Mouse (Mus musculus) olfactory bulb, adult 2 months (tissue): ENCODE measurements around the gene Sh3d21. TPM values are rescaled to one million over a fixed set of nuclear protein-coding genes. Genes with fewer than 3 reads are reported as not detected.
"Not testable (repeated sequence)": the region's sequence is repeated elsewhere in the genome, so short reads cannot be mapped to it uniquely, and the experiment has no call there.

Experiments
- H3K27ac ChIP-seq: fragments of 200-500 bp; 2 replicates; pipeline ENCODE4 v1.5.1; 2012; ENCODE audit warnings: low read depth, low read length; ENCODE audit not compliant: insufficient read depth
- H3K4me1 ChIP-seq: fragments of 200-500 bp; 2 replicates; pipeline ENCODE4 v1.6.1; 2012; ENCODE audit warnings: low read length; ENCODE audit not compliant: control insufficient read depth, insufficient read depth
- H3K4me3 ChIP-seq: fragments of 200-500 bp; 2 replicates; pipeline ENCODE4 v1.5.1; 2012; ENCODE audit warnings: mild to moderate bottlenecking, low read depth, low read length, moderate library complexity; ENCODE audit not compliant: insufficient read depth
- CTCF ChIP-seq: fragments of 200-500 bp; IDR thresholded peaks from 2 replicates; pipeline ENCODE4 v1.5.1; 2012; ENCODE audit warnings: low read depth, mild to moderate bottlenecking, low read length, moderate library complexity; ENCODE audit not compliant: insufficient read depth
- POLR2A ChIP-seq: fragments of 200-500 bp; IDR thresholded peaks from 2 replicates; pipeline ENCODE4 v1.6.1; 2012; ENCODE audit warnings: mild to moderate bottlenecking, low read depth, low read length, moderate library complexity; ENCODE audit not compliant: insufficient read depth
- WGBS: fragments of 180-500 bp; shearing (Covaris S2); methylation state at CpG from one replicate; pipeline ENCODE4 v1.1.7; 2018; 5-methylcytosine and 5-hydroxymethylcytosine counted together
- polyA plus RNA-seq: library from polyadenylated mRNA; stranded (reverse); fragments of >200 nt; gene quantifications from 2 replicates; pipeline ENCODE4 v1.2.4, GENCODE M21; 2012; ENCODE audit warnings: low replicate concordance; ENCODE audit not compliant: missing spikeins, insufficient read depth, insufficient read length

The Sh3d21 gene
- polyA plus RNA-seq, 1 experiment, result not detected

DNA sequence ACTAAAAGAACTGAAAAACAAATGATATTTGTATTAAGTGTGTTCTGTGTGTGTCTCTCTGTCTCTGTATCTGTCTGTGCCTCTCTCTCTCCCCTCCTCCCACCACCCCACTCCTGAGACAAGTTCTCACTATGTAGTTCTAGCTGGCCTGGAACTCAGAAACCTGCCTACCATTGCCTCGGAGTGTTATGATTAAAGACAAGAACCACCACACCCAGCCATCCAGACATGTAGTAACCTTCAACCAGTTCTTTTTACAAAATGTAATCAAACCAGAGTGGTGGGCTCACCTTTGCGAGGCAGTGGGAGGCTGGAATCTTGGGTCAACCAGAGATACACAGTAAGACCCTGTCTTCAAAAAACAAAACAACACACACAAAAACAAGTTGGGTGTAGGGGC lies 37.4 kb upstream of the Sh3d21 start:
- H3K4me3 ChIP-seq, result no peak overlapping the region
- H3K4me1 ChIP-seq, result peaks cover 4% of the 10 kb centered on the region; the same call in 1 of the 2 replicates
- no peak overlapping the region for H3K27ac ChIP-seq
- TF ChIP-seq CTCF, result no peak
- no peak for TF ChIP-seq POLR2A
- 34% methylated on average over 2 of the region's 2 CpGs for WGBS

DNA sequence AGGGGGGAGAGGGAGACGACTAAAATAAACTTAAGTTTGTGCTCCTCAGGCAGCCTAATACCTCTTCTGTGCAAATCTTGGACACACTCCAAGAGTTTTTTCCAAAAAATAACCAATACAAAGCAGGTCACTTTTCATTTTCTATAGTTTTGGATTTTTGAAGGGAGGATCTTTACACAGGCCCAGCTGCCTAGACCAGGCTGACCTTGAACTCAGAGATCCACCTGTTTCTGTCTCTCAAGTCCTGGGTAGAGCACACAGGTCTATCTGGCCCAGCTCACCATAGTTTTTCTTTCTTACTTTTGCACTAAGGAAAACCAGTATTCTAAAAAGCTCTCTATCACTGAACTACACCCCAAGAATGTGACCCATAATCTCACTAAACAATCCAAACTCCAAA lies 36.7 kb upstream of the Sh3d21 start:
- no peak overlapping the region for H3K27ac ChIP-seq
- H3K4me1 ChIP-seq, result peaks cover 4% of the 10 kb centered on the region; the same call in 1 of the 2 replicates
- no peak for TF ChIP-seq POLR2A
- 0% methylated on average over 1 of the region's 1 CpGs for WGBS
- no peak overlapping the region for H3K4me3 ChIP-seq

DNA sequence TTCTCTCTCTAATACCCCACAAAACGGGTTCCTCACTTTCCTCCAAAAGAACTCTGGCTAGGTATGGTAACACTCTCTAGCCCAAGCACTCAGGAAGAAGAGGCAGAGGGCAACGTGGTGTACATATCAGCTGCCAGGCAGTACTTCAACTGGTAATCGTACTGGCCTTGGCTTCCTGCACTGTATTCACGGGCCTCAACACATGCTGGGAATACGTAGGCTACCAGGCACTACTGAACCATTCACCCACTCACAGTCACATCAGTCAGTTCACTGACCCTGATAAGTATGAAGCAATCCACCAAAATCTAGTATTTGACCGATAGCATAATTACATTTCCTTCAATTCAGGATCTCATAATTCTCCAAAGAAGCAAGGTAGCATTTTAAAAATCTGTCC lies 36.3 kb upstream of the Sh3d21 start:
- no peak for TF ChIP-seq CTCF
- no peak for TF ChIP-seq POLR2A
- Histone ChIP-seq H3K4me3 (no peak overlapping the region), H3K27ac (no peak overlapping the region), H3K4me1 (peaks cover 4% of the 10 kb centered on the region; the same call in 1 of the 2 replicates)
- 41% methylated on average over 6 of the region's 6 CpGs for WGBS

DNA sequence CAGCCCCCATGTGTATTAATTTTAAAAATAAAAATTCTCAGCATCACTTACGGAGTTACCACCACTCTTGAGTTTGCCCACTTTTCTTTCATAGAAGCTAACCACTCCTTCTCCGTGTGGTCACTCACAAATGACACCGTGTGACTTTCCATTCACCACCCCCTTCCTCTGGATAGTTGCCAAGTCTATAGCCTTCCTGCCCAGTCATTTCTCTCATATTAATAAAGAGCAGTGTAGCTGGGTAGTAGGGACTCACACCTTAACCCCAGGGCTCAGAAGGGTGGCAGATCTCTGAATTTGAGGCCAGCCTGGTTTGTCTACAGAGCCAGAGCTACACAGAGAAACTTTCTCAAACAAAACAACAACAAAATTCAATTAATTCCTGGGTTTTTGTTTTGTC lies 34.2 kb upstream of the Sh3d21 start:
- Histone ChIP-seq H3K4me3 (no peak overlapping the region), H3K4me1 (peaks cover 4% of the 10 kb centered on the region; the same call in 1 of the 2 replicates), H3K27ac (no peak overlapping the region)
- TF ChIP-seq CTCF (no peak), POLR2A (no peak)
- 48% methylated on average over 3 of the region's 3 CpGs for WGBS

DNA sequence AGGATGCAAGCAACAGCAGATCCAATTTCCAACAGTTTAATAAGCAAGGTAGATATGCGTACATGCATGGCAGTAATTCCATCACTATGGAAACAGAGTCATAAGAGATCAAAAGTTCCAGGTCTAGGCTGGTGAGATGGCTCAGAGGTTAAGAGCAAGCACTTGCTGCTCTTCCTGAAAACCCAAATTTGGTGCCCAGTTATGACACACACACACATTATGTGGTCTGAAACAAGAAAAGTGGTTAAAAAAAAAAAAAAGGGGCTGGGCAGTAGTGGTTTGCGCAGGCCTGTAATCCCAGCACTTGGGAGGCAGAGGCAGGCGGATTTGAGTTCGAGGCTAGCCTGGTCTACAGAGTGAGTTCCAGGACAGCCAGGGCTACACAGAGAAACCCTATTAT lies 31.6 kb upstream of the Sh3d21 start:
- TF ChIP-seq CTCF (no peak), POLR2A (no peak)
- Histone ChIP-seq H3K4me1 (peaks cover 4% of the 10 kb centered on the region; the same call in 1 of the 2 replicates), H3K27ac (no peak overlapping the region), H3K4me3 (no peak overlapping the region)
- 94% methylated on average over 4 of the region's 4 CpGs for WGBS

DNA sequence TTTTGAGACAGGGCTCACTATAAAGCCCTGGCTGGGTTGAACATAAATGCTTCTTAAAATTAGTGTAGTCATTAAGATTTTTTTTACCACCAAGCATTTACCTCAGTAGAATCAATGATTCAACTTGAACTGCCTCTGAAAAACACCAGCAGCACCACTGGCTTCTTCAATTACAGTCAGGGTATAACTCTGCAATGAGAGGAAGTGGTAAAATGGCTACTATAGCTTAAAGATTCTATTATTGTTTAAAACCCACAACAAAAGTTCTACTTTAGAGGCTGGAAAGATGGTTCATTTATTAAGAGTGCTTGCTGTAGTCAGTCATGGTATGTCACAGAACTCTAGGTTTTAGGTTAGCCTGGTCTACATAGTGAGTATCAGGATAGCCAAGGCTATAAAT lies 30.9 kb upstream of the Sh3d21 start:
- Histone ChIP-seq H3K4me3 (no peak overlapping the region), H3K4me1 (peaks cover 4% of the 10 kb centered on the region; the same call in 1 of the 2 replicates), H3K27ac (no peak overlapping the region)
- TF ChIP-seq CTCF (no peak), POLR2A (no peak)

DNA sequence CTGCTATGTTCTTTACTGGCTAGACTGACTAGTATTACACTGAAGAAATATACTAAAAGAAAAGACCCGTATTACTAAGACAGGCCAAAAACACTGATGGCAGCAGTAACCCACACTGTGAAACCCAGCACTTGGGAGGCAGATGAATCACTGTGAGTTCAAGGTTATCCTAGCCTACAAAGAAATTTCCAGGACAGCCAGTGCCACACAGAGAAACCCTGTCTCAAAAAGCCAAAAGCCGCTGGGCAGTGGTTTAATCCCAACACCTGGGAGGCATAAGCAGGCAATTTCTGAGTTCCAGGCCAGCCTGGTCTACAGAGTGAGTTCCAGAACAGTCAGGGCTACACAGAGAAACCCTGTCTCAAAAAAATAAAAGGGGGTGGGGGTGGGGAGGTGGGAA lies 27.3 kb upstream of the Sh3d21 start:
- TF ChIP-seq CTCF (no peak), POLR2A (no peak)
- Histone ChIP-seq H3K4me1 (peaks cover 2% of the 10 kb centered on the region; the same call in 1 of the 2 replicates), H3K27ac (no peak overlapping the region), H3K4me3 (no peak overlapping the region)
- 81% methylated on average over 2 of the region's 2 CpGs for WGBS

DNA sequence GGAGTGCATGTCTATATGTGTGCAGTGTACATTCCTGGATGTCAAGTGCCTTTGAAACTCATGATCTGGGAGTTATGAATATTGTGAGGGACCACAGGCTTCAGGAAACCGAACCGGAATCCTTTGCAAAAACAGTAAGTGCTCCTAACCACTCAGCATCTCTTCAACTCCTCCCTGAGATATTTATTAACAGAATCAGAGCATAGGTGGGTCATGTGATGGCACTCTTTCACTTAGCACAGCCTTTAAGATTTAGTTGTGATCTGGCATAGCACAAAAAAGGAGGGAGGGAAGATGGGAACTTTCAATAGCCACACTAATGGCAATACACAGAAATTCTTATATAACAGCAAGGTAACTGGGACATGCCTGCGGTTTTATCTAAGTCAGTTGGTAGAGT lies 23.8 kb upstream of the Sh3d21 start:
- 81% methylated on average over 3 of the region's 3 CpGs for WGBS
- Histone ChIP-seq H3K27ac (no peak overlapping the region), H3K4me1 (peaks cover 2% of the 10 kb centered on the region; the same call in 1 of the 2 replicates), H3K4me3 (no peak overlapping the region)
- TF ChIP-seq CTCF, result no peak
- TF ChIP-seq POLR2A, result no peak

DNA sequence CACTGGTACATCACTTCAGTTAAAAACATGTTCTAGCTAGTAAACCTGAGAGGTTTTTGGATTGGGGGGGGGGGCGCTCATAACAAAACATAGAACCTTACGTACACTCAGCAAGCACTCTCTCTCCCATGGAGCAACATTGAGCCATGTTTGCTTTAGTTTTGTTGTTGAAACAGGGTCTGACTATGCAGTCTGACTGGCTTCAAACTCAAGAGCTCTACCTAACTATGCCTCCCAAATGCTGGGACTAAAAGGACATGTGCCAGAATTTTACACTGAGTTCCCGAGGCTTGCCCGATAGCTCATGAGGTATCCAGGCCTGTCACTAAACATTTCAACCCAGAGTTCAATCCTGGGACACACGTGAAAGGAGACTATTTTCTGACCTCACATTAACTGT lies 19.7 kb upstream of the Sh3d21 start:
- no peak overlapping the region for H3K4me3 ChIP-seq
- no peak for TF ChIP-seq CTCF
- TF ChIP-seq POLR2A, result no peak
- 71% methylated on average over 5 of the region's 5 CpGs for WGBS
- peaks cover 2% of the 10 kb centered on the region; the same call in 1 of the 2 replicates for H3K4me1 ChIP-seq
- H3K27ac ChIP-seq, result no peak overlapping the region

DNA sequence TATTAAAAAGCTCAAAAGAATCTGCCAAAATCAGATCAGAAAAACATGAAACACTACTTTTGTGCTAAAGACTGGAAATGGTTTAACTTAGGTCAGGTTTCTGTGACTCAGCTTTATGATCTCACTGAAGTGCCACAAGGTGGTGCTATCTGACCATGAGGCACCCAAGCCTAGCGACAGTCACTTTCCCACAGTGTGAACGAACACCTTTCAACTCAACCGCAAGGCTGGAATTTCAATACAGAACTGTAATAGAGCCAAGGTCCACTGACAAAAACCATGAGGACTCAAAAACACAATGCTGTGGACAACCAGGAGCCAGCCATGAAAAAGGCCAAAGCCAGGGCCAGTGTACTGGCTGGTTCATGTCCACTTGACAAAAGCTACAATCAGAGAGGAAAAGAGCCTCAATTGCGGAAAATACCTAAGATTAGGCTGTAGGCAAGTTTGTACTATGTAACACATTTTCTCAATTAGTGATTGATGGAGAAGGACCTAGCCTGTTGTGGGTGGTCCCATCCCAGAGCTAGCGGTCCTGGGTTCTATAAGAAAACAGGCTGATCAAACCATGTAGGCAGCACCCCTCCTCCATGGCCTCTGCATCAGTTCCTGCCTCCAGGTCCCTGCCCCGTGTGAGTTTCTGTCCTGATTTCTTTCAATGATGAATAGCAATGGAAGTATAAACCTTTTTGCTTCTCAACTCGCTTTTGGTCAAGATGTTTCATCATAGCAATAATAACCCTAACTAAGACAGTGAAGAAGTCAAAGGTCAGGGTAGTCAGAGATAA lies 18.1 kb upstream of the Sh3d21 start:
- WGBS, result 42% methylated on average over 7 of the region's 7 CpGs
- Histone ChIP-seq H3K4me1 (peaks cover 2% of the 10 kb centered on the region; the same call in 1 of the 2 replicates), H3K27ac (no peak overlapping the region), H3K4me3 (no peak overlapping the region)
- TF ChIP-seq POLR2A (no peak), CTCF (no peak)

DNA sequence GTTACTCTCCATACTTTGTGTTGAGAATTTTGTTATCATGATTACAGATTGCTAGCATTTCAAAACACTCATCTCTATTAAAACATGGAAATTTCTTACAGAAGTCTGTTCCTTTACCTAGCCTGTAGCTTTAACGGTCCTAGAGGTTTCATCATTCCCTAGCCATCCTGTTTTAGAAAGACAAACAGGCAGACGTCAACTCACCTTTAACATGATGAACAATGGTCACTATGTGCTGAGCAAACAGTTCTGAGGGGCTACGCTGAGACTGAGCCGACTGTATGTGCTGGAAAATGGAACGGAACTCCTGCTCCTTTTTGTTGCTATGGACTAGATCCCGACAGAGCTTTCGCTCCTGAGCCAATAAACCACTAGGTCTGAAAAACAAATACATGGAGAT lies 12.7 kb upstream of the Sh3d21 start:
- not testable (repeated sequence) for H3K4me1 ChIP-seq, H3K27ac ChIP-seq, H3K4me3 ChIP-seq
- 91% methylated on average over 7 of the region's 7 CpGs for WGBS
